7 mouse cellular contexts compared by ENCODE assay signal in genomic region chr12:69682065-69682787, GRCm38 (mm10). TPM values are rescaled to one million over a fixed set of nuclear protein-coding genes. Genes with fewer than 3 reads are reported as not detected.
A peak's percentile ranks its signal among the peaks of the same experiment; 100 is the strongest.
DNase-seq lines count a peak whose midpoint lies in the region; ATAC-seq lines count a peak whose summit lies in the region.

No protein-coding gene starts in this region.

- peak overlapping the region; percentile 99 for H3K27ac ChIP-seq in intestine, embryonic 15.5 days
- peak overlapping the region; percentile 92 for H3K27ac ChIP-seq in midbrain, embryonic 11.5 days (ENCODE audit: low read depth, low read length)

- no peaks in the 10 kb centered on the region for H3K27me3 ChIP-seq in intestine, embryonic 15.5 days (replicated peaks)
- H3K27me3 ChIP-seq in midbrain, embryonic 11.5 days (ENCODE audit: control insufficient read depth, insufficient read depth, low read length), result no peaks in the 10 kb centered on the region; the same call in 1 of the 2 replicates

- peak; percentile 93 for ATAC-seq in intestine, embryonic 15.5 days
- peak; percentile 93 for ATAC-seq in midbrain, embryonic 11.5 days (ENCODE audit: low FRiP score)

- peak; percentile 75 for DNase-seq in adrenal gland, adult 8-10 months
- peak; percentile 93 for DNase-seq in embryo, embryonic 11 days
- peak; percentile 84 for DNase-seq in gastrocnemius, postnatal 25 days
- DNase-seq in left cerebral cortex, postnatal 4 days, result peak; percentile 89
- DNase-seq in midbrain, embryonic 11.5 days (ENCODE audit: low spot score, missing footprints), result peak; percentile 98
- peak; percentile 83 for DNase-seq in skeletal muscle tissue, adult 2 months (ENCODE audit: low read depth, low spot score)

- intact Hi-C loops in left cerebral cortex, postnatal 4 days (cut with DNase I), result no loop called here

- WGBS in intestine, embryonic 15.5 days, result 2% methylated on average over 39 of the region's 54 CpGs
- WGBS in midbrain, embryonic 11.5 days, result under 1% methylated on average over 44 of the region's 54 CpGs

- H3K36me3 ChIP-seq in intestine, embryonic 15.5 days, result no peaks in the 10 kb centered on the region
- no peaks in the 10 kb centered on the region for H3K36me3 ChIP-seq in midbrain, embryonic 11.5 days (ENCODE audit: control insufficient read depth, insufficient read depth, low read length)

- peak overlapping the region; percentile 98 for H3K9ac ChIP-seq in intestine, embryonic 15.5 days
- H3K9ac ChIP-seq in midbrain, embryonic 11.5 days (ENCODE audit: low read length), result peak overlapping the region; percentile 91

- H3K4me2 ChIP-seq in intestine, embryonic 15.5 days (replicated peaks), result peak overlapping the region; percentile 75
- peak overlapping the region; percentile 60 for H3K4me2 ChIP-seq in midbrain, embryonic 11.5 days

- H3K4me1 ChIP-seq in intestine, embryonic 15.5 days (replicated peaks), result peaks cover 3% of the 10 kb centered on the region; the same call in 1 of the 2 replicates
- H3K4me1 ChIP-seq in midbrain, embryonic 11.5 days (ENCODE audit: control insufficient read depth, insufficient read depth, low read length), result peaks cover 14% of the 10 kb centered on the region

- no peaks in the 10 kb centered on the region for H3K9me3 ChIP-seq in intestine, embryonic 15.5 days
- H3K9me3 ChIP-seq in midbrain, embryonic 11.5 days (ENCODE audit: control insufficient read depth, low read length), result no peaks in the 10 kb centered on the region

- peak overlapping the region; percentile 97 for H3K4me3 ChIP-seq in intestine, embryonic 15.5 days (replicated peaks)
- peak overlapping the region; percentile 76 for H3K4me3 ChIP-seq in midbrain, embryonic 11.5 days (ENCODE audit: low read depth, low read length)

RNA-seq across cellular contexts. Expression of gene Sos2, which starts 0.6 kb away (rescaled TPM):
- total RNA-seq in adrenal gland, adult 8-10 months (2022), result 10 to 100 TPM; 41.4 to 62.6 (median 51.7) TPM
- total RNA-seq in gastrocnemius, postnatal 25 days (2021), result 10 to 100 TPM; 35.3 to 39.6 TPM
- 8.5 and 8.7 TPM in 2 replicates for polyA plus RNA-seq in intestine, embryonic 15.5 days (2015; fragmentation: Nextera tagmentation; extraction: Ambion mirVana)
- 10 to 100 TPM; 36.3 to 36.6 TPM for total RNA-seq in left cerebral cortex, postnatal 4 days (2021)
- 10.5 and 12.0 TPM in 2 replicates for polyA plus RNA-seq in midbrain, embryonic 11.5 days (2014; fragmentation: Nextera tagmentation; extraction: Ambion mirVana)

RNA-seq across cellular contexts. Expression of gene L2hgdh, which starts 42.4 kb away (rescaled TPM):
- total RNA-seq in adrenal gland, adult 8-10 months (2022), result 10 to 100 TPM; 25.5 to 30.2 (median 28.5) TPM
- total RNA-seq in gastrocnemius, postnatal 25 days (2021), result 10 to 100 TPM; 31.2 to 32.7 TPM
- polyA plus RNA-seq in intestine, embryonic 15.5 days (2015; fragmentation: Nextera tagmentation; extraction: Ambion mirVana), result 20.7 and 21.6 TPM in 2 replicates
- total RNA-seq in left cerebral cortex, postnatal 4 days (2021), result 10 to 100 TPM in 1 of 2 experiments, 1 to 10 TPM in 1; 9.4 to 12.5 TPM
- 9.7 and 13.6 TPM in 2 replicates for polyA plus RNA-seq in midbrain, embryonic 11.5 days (2014; fragmentation: Nextera tagmentation; extraction: Ambion mirVana)

RNA-seq across cellular contexts. Expression of gene Atp5s, which starts 42.5 kb away (rescaled TPM):
- 10 to 100 TPM; 14.2 to 19.3 (median 17.0) TPM for total RNA-seq in adrenal gland, adult 8-10 months (2022)
- total RNA-seq in gastrocnemius, postnatal 25 days (2021), result 10 to 100 TPM; 11.9 to 12.3 TPM
- 29.6 and 31.3 TPM in 2 replicates for polyA plus RNA-seq in intestine, embryonic 15.5 days (2015; fragmentation: Nextera tagmentation; extraction: Ambion mirVana)
- total RNA-seq in left cerebral cortex, postnatal 4 days (2021), result 10 to 100 TPM; 18.0 to 20.8 TPM
- 18.0 and 19.3 TPM in 2 replicates for polyA plus RNA-seq in midbrain, embryonic 11.5 days (2014; fragmentation: Nextera tagmentation; extraction: Ambion mirVana)

Comparison
In these comparisons a context has a peak if more than half of its experiments do, and no peak if none do; other contexts are left out.
1. Peak in every context shown above with its lines: DNase-seq, ATAC-seq, H3K4me3 ChIP-seq and H3K27ac ChIP-seq.